Comparison of ENCODE assay signal across 11 mouse cellular contexts in the genomic region with DNA sequence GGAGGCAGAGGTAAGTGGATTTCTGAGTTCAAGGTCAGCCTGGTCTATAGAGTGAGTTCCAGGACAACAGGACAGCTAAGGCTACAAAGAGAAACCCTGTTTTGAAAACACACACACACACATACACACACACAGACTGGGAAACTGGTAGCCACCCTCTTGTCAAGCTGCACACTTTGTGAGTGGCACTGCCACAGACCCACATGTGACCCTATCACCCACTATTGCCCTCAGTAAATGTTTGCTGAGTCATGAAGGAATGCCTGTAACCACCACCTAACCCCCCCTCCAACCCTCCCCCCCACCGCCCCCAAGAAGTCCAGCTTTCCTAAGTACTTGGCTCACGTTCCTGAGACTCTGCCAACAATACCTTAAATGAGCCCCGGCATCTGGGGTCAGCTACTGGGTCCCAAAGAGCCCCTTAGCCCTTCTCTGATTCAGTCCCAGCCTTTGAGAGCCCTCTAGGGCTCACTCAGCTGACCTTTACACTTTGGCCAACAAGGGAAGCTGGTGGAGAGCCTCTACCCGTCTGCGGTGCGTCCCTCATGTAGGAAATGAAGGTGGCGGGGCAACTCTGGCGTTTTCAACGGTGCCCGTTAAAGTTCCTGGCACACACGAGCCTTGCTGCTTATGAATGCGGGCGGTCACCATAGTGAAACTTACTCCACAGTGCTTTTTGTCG. TPM values are rescaled to one million over a fixed set of nuclear protein-coding genes. Genes with fewer than 3 reads are reported as not detected.
A peak's percentile ranks its signal among the peaks of the same experiment; 100 is the strongest.
DNase-seq lines count a peak whose midpoint lies in the region; TF ChIP-seq lines count a peak whose summit lies in the region.
"Had no signal": no experiment of that assay in that cellular context is flagged by ENCODE, and none has a peak within 500 bp of the region (broad histone marks: within the 10 kb centered on the region; RNA-seq: fewer than 3 reads in every experiment).

No protein-coding gene starts in this region.

- intact Hi-C loops in gastrocnemius, postnatal 36 days (cut with DNase I) = no loop called here
- intact Hi-C loops in left cerebral cortex, adult 2 months (cut with DNase I) = no loop called here

- TF ChIP-seq CTCF in left cerebral cortex, adult 2 months (IDR thresholded peaks at IDR 0.05) = no peak
- TF ChIP-seq CTCF in olfactory bulb, adult 2 months (IDR thresholded peaks at IDR 0.05; ENCODE audit: insufficient read depth, low read depth, low read length) = no peak

- peaks cover 29% of the 10 kb centered on the region for H3K4me1 ChIP-seq in olfactory bulb, adult 2 months (ENCODE audit: control insufficient read depth, insufficient read depth, low read length)
- peaks cover 34% of the 10 kb centered on the region for H3K4me1 ChIP-seq in hindbrain, embryonic 10.5 days (replicated peaks)

- H3K4me3 ChIP-seq in left cerebral cortex, adult 2 months = no peak overlapping the region
- H3K4me3 ChIP-seq in olfactory bulb, adult 2 months (ENCODE audit: insufficient read depth, low read depth, low read length) = no peak overlapping the region
- H3K4me3 ChIP-seq in hindbrain, embryonic 10.5 days = no peak overlapping the region
- H3K4me3 ChIP-seq: megakaryocyte, embryonic 14.5 days; neural tube, embryonic 12.5 days had no signal

- peak overlapping the region; percentile 53 for H3K27ac ChIP-seq in left cerebral cortex, adult 2 months
- peak overlapping the region; percentile 65; the same call in 1 of the 2 replicates for H3K27ac ChIP-seq in olfactory bulb, adult 2 months (ENCODE audit: insufficient read depth, low read depth, low read length)
- no peak overlapping the region for H3K27ac ChIP-seq in hindbrain, embryonic 10.5 days
- H3K27ac ChIP-seq: neural tube, embryonic 12.5 days had no signal

- no peak for TF ChIP-seq POLR2A in olfactory bulb, adult 2 months (IDR thresholded peaks at IDR 0.05; ENCODE audit: insufficient read depth, low read depth, low read length)

- peak; percentile 61 for DNase-seq in gastrocnemius, adult 18-20 months (ENCODE audit: low spot score)
- DNase-seq in gastrocnemius, postnatal 36 days = no peak
- DNase-seq in left cerebral cortex, adult 2 months (ENCODE audit: extremely low spot score in 1 of 2, low spot score in 2 of 2) = no peak
- DNase-seq in left cerebral cortex, adult 8-10 months (ENCODE audit: low spot score in 2 of 2) = no peak
- peak; percentile 25 for DNase-seq in kidney, postnatal 10 days
- DNase-seq in hindbrain, embryonic 10.5 days (ENCODE audit: low spot score) = no peak
- no peak for DNase-seq in right cerebral cortex, postnatal 10 days (ENCODE audit: low spot score in 2 of 2)

- 43% methylated on average over 14 of the region's 14 CpGs for WGBS in olfactory bulb, adult 2 months
- WGBS in hindbrain, embryonic 10.5 days = 78% methylated on average over 14 of the region's 14 CpGs

- H3K9me3 ChIP-seq in hindbrain, embryonic 10.5 days = no peaks in the 10 kb centered on the region
- H3K9me3 ChIP-seq: megakaryocyte, embryonic 14.5 days; neural tube, embryonic 12.5 days had no signal

- H3K36me3 ChIP-seq in hindbrain, embryonic 10.5 days = no peaks in the 10 kb centered on the region
- H3K36me3 ChIP-seq: neural tube, embryonic 12.5 days had no signal

- H3K27me3 ChIP-seq in hindbrain, embryonic 10.5 days (ENCODE audit: insufficient read depth, poor library complexity, severe bottlenecking) = peaks cover 32% of the 10 kb centered on the region
- H3K27me3 ChIP-seq: CH12.LX had no signal

RNA-seq across cellular contexts. Expression of a gene that starts 19.9 kb away (rescaled TPM):
- total RNA-seq in gastrocnemius, adult 18-20 months (2021) = 100 to 1,000 TPM in 1 of 2 experiments, 10 to 100 TPM in 1; 89.1 to 174 TPM
- total RNA-seq in gastrocnemius, postnatal 36 days (2021) = 100 to 1,000 TPM in 1 of 2 experiments, 10 to 100 TPM in 1; 90.3 to 144 TPM
- total RNA-seq in left cerebral cortex, adult 2 months (2021) = 10 to 100 TPM; 34.8 to 41.4 TPM
- total RNA-seq in left cerebral cortex, adult 8-10 months (2022) = 10 to 100 TPM; 26.6 to 40.2 (median 33.5) TPM
- polyA plus RNA-seq in olfactory bulb, adult 2 months (2012; ENCODE audit: insufficient read depth, insufficient read length, low replicate concordance, missing spikeins) = not detected in 2 replicates
- 18.6 and 19.1 TPM in 2 replicates for polyA plus RNA-seq in hindbrain, embryonic 10.5 days (2016; fragmentation: Nextera tagmentation; extraction: Ambion mirVana)

RNA-seq across cellular contexts. Expression of a gene that starts 33.0 kb away (rescaled TPM):
- 10 to 100 TPM; 35.5 to 35.7 TPM for total RNA-seq in gastrocnemius, adult 18-20 months (2021)
- 10 to 100 TPM; 38.1 to 39.4 TPM for total RNA-seq in gastrocnemius, postnatal 36 days (2021)
- total RNA-seq in left cerebral cortex, adult 2 months (2021) = 10 to 100 TPM; 31.1 to 32.8 TPM
- total RNA-seq in left cerebral cortex, adult 8-10 months (2022) = 10 to 100 TPM; 38.1 to 43.5 (median 38.2) TPM
- polyA plus RNA-seq in olfactory bulb, adult 2 months (2012; ENCODE audit: insufficient read depth, insufficient read length, low replicate concordance, missing spikeins) = not detected in 2 replicates
- polyA plus RNA-seq in hindbrain, embryonic 10.5 days (2016; fragmentation: Nextera tagmentation; extraction: Ambion mirVana) = 212 and 249 TPM in 2 replicates

RNA-seq across cellular contexts. Expression of a gene that starts 33.4 kb away (rescaled TPM):
- 1,000 to 10,000 TPM; 1,165 to 1,199 TPM for total RNA-seq in gastrocnemius, adult 18-20 months (2021)
- total RNA-seq in gastrocnemius, postnatal 36 days (2021) = 1,000 to 10,000 TPM; 1,185 to 1,290 TPM
- total RNA-seq in left cerebral cortex, adult 2 months (2021) = 100 to 1,000 TPM; 420 to 427 TPM
- total RNA-seq in left cerebral cortex, adult 8-10 months (2022) = 100 to 1,000 TPM; 453 to 537 (median 485) TPM
- 365 TPM in 1 of 2 replicates, not detected in the other for polyA plus RNA-seq in olfactory bulb, adult 2 months (2012; ENCODE audit: insufficient read depth, insufficient read length, low replicate concordance, missing spikeins)
- polyA plus RNA-seq in hindbrain, embryonic 10.5 days (2016; fragmentation: Nextera tagmentation; extraction: Ambion mirVana) = 157 and 175 TPM in 2 replicates

RNA-seq across cellular contexts. Expression of a gene that starts 36.5 kb away (rescaled TPM):
- 100 to 1,000 TPM; 124 to 160 TPM for total RNA-seq in gastrocnemius, adult 18-20 months (2021)
- 100 to 1,000 TPM; 167 to 181 TPM for total RNA-seq in gastrocnemius, postnatal 36 days (2021)
- 100 to 1,000 TPM; 220 to 228 TPM for total RNA-seq in left cerebral cortex, adult 2 months (2021)
- total RNA-seq in left cerebral cortex, adult 8-10 months (2022) = 100 to 1,000 TPM; 255 to 311 (median 291) TPM
- 278 TPM in 1 of 2 replicates, not detected in the other for polyA plus RNA-seq in olfactory bulb, adult 2 months (2012; ENCODE audit: insufficient read depth, insufficient read length, low replicate concordance, missing spikeins)
- polyA plus RNA-seq in hindbrain, embryonic 10.5 days (2016; fragmentation: Nextera tagmentation; extraction: Ambion mirVana) = 16.4 and 19.4 TPM in 2 replicates

Comparison
In these comparisons a context has a peak if more than half of its experiments do, and no peak if none do; other contexts are left out.
1. DNase-seq: peak in gastrocnemius, adult 18-20 months (single experiment) and kidney, postnatal 10 days (single experiment); none in gastrocnemius, postnatal 36 days (0 of 2), left cerebral cortex, adult 2 months (0 of 2), left cerebral cortex, adult 8-10 months (0 of 2), hindbrain, embryonic 10.5 days (single experiment) and right cerebral cortex, postnatal 10 days (0 of 2).